Mouse (Mus musculus): Measurements from ENCODE around the gene Fndc3b. TPM values are rescaled to one million over a fixed set of nuclear protein-coding genes. Genes with fewer than 3 reads are reported as not detected.

The Fndc3b gene
- total and polyA plus RNA-seq, 3 experiments: 0.03 to 0.05 (median 0.04) TPM

GRCm38 (mm10) chr3:27494066-27494465 lies 217.0 kb downstream of the Fndc3b start:
- Histone ChIP-seq H3K9me3 (replicated peaks; ENCODE audit: low read length) (no peaks in the 10 kb centered on the region), H3K36me3 (replicated peaks in 1 of 2; ENCODE audit: control insufficient read depth in 1 of 2, insufficient read depth in 1 of 2, low read length in 1 of 2) (no peaks in the 10 kb centered on the region), H3K4me3 (replicated peaks in 1 of 3; ENCODE audit: low read depth in 2 of 3, low read length in 2 of 3, poor library complexity in 1 of 3) (no peak overlapping the region), H3K27ac (ENCODE audit: insufficient read depth, low read depth) (no peak overlapping the region), H3K4me1 (ENCODE audit: control insufficient read depth in 1 of 2, insufficient read depth in 2 of 2) (peaks cover 0 to 6% of the 10 kb centered on the region in 2 experiments; a peak in 1 of 4 replicates), H3K27me3 (replicated peaks) (no peaks in the 10 kb centered on the region), H3K4me2 (ENCODE audit: insufficient read depth, low read depth, poor library complexity, severe bottlenecking) (no peak overlapping the region), H3K9ac (ENCODE audit: insufficient read depth, low read depth) (no peak overlapping the region), H3K79me2 (replicated peaks; ENCODE audit: control insufficient read depth, extremely low read depth, insufficient read depth, poor library complexity, severe bottlenecking) (no peaks in the 10 kb centered on the region)
- dilution Hi-C loops (cut with MboI; ENCODE audit: extremely low pct_ligation_motif_present, extremely low pct_unique_long_range_greater_than_20kb, low sequenced_read_pairs): no loop called here
- in situ Hi-C loops (cut with MboI; ENCODE audit: low pct_ligation_motif_present, low pct_unique_long_range_greater_than_20kb, low sequenced_read_pairs): no loop called here
- DNase-seq (ENCODE audit: extremely low read depth): no peak
- TF ChIP-seq E2F4 (IDR thresholded peaks at IDR 0.05; ENCODE audit: insufficient replicate concordance, low read depth, low read length) (no peak), ELF1 (IDR thresholded peaks at IDR 0.05; ENCODE audit: low read depth, low read length) (no peak), SMC3 (IDR thresholded peaks at IDR 0.05; ENCODE audit: low read depth, low read length) (no peak), MEF2A (IDR thresholded peaks at IDR 0.05; ENCODE audit: borderline replicate concordance, low read depth, low read length) (no peak), UBTF (IDR thresholded peaks at IDR 0.05; ENCODE audit: low read depth, low read length) (no peak), NRF1 (IDR thresholded peaks at IDR 0.05; ENCODE audit: low read depth, low read length) (no peak), ZC3H11A (IDR thresholded peaks at IDR 0.05; ENCODE audit: low read depth, low read length) (no peak), RAD21 (IDR thresholded peaks at IDR 0.05; ENCODE audit: low read depth, low read length) (no peak), POLR2AphosphoS2 (IDR thresholded peaks at IDR 0.05; ENCODE audit: low read depth, low read length) (no peak), CHD2 (IDR thresholded peaks at IDR 0.05; ENCODE audit: low read length) (no peak), EP300 (IDR thresholded peaks at IDR 0.05; ENCODE audit: low read length) (no peak), SIN3A (IDR thresholded peaks at IDR 0.05; ENCODE audit: low read length) (no peak), ZMIZ1 (IDR thresholded peaks at IDR 0.05; ENCODE audit: low read depth, low read length) (no peak)

GRCm38 (mm10) chr3:27491821-27492220 lies 219.3 kb downstream of the Fndc3b start:
- Histone ChIP-seq H3K36me3 (replicated peaks in 1 of 2; ENCODE audit: control insufficient read depth in 1 of 2, insufficient read depth in 1 of 2, low read length in 1 of 2) (no peaks in the 10 kb centered on the region), H3K79me2 (replicated peaks; ENCODE audit: control insufficient read depth, extremely low read depth, insufficient read depth, poor library complexity, severe bottlenecking) (no peaks in the 10 kb centered on the region), H3K4me1 (ENCODE audit: control insufficient read depth in 1 of 2, insufficient read depth in 2 of 2) (peaks cover 0 to 6% of the 10 kb centered on the region in 2 experiments; a peak in 1 of 4 replicates), H3K9me3 (replicated peaks; ENCODE audit: low read length) (no peaks in the 10 kb centered on the region), H3K9ac (ENCODE audit: insufficient read depth, low read depth) (no peak overlapping the region), H3K27ac (ENCODE audit: insufficient read depth, low read depth) (no peak overlapping the region), H3K27me3 (replicated peaks) (no peaks in the 10 kb centered on the region), H3K4me3 (replicated peaks in 1 of 3; ENCODE audit: low read depth in 2 of 3, low read length in 2 of 3, poor library complexity in 1 of 3) (no peak overlapping the region), H3K4me2 (ENCODE audit: insufficient read depth, low read depth, poor library complexity, severe bottlenecking) (no peak overlapping the region)
- dilution Hi-C loops (cut with MboI; ENCODE audit: extremely low pct_ligation_motif_present, extremely low pct_unique_long_range_greater_than_20kb, low sequenced_read_pairs): no loop called here
- TF ChIP-seq MAX (IDR thresholded peaks at IDR 0.05; ENCODE audit: low read length): no peak
- in situ Hi-C loops (cut with MboI; ENCODE audit: low pct_ligation_motif_present, low pct_unique_long_range_greater_than_20kb, low sequenced_read_pairs): no loop called here
- no peak for DNase-seq (ENCODE audit: extremely low read depth)

- no peaks in the 10 kb centered on the region for H3K9me3 ChIP-seq (replicated peaks; ENCODE audit: low read length)
- H3K4me2 ChIP-seq (ENCODE audit: insufficient read depth, low read depth, poor library complexity, severe bottlenecking): no peak overlapping the region
- H3K9ac ChIP-seq (ENCODE audit: insufficient read depth, low read depth): no peak overlapping the region
- no peak overlapping the region for H3K4me3 ChIP-seq (replicated peaks in 1 of 3; ENCODE audit: low read depth in 2 of 3, low read length in 2 of 3, poor library complexity in 1 of 3)
- peaks cover 0 to 6% of the 10 kb centered on the region in 2 experiments; a peak in 1 of 4 replicates for H3K4me1 ChIP-seq (ENCODE audit: control insufficient read depth in 1 of 2, insufficient read depth in 2 of 2)
- H3K36me3 ChIP-seq (replicated peaks in 1 of 2; ENCODE audit: control insufficient read depth in 1 of 2, insufficient read depth in 1 of 2, low read length in 1 of 2): no peaks in the 10 kb centered on the region
- DNase-seq (ENCODE audit: extremely low read depth): no peak
- H3K27ac ChIP-seq (ENCODE audit: insufficient read depth, low read depth): no peak overlapping the region
- no peak for TF ChIP-seq RCOR1 (conservative IDR thresholded peaks at IDR 0.05; ENCODE audit: low read depth, low read length)
- H3K27me3 ChIP-seq (replicated peaks): no peaks in the 10 kb centered on the region
- in situ Hi-C loops (cut with MboI; ENCODE audit: low pct_ligation_motif_present, low pct_unique_long_range_greater_than_20kb, low sequenced_read_pairs): no loop called here
- dilution Hi-C loops (cut with MboI; ENCODE audit: extremely low pct_ligation_motif_present, extremely low pct_unique_long_range_greater_than_20kb, low sequenced_read_pairs): no loop called here
- no peaks in the 10 kb centered on the region for H3K79me2 ChIP-seq (replicated peaks; ENCODE audit: control insufficient read depth, extremely low read depth, insufficient read depth, poor library complexity, severe bottlenecking)
Measured at GRCm38 (mm10) chr3:27491367-27491766, 219.7 kb downstream of the Fndc3b start.
